Mouse (Mus musculus): Measurements from ENCODE around the gene Ptbp1. TPM values are rescaled to one million over a fixed set of nuclear protein-coding genes. Genes with fewer than 3 reads are reported as not detected.
"Not testable (repeated sequence)": the region's sequence is repeated elsewhere in the genome, so short reads cannot be mapped to it uniquely, and the experiment has no call there.

Gene Ptbp1
- polyA plus RNA-seq, 1 experiment, result 251 TPM

DNA sequence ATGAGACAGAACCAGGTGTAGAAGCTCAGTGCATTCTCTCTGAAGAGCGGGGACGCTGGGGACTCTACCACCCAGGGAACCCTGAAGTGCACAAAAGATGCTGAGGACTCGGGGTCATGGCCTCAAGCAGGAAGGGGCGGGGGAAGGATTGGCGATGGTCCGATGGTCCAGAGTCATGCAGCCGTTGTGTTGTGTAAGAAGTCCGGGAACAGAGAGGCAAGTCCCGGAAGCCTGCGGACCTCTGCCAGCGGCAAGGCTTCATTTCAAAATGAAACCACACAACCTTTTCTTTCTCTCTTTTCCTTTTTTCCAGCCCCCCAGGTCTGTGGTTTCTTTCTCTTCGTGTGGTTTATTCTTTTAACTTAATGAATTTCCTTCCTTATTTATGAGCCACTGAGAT is 23.5 kb downstream of the Ptbp1 start:
- H3K4me3 ChIP-seq (ENCODE audit: extremely low read depth, insufficient read depth, insufficient read length), result peak overlapping the region; percentile 27
- no peaks in the 10 kb centered on the region for H3K36me3 ChIP-seq (ENCODE audit: control insufficient read depth, insufficient read depth, low read length)
- DNase-seq (ENCODE audit: low read depth in 1 of 2, low spot score in 2 of 2), result no peak
- no peak for TF ChIP-seq CTCF (IDR thresholded peaks at IDR 0.05; ENCODE audit: extremely low read depth, insufficient read depth, insufficient read length, insufficient replicate concordance)
- no peak for TF ChIP-seq POLR2A (IDR thresholded peaks at IDR 0.05; ENCODE audit: low read depth, low read length)
- H3K27me3 ChIP-seq (ENCODE audit: control insufficient read depth, insufficient read depth, low read length), result peaks cover 10% of the 10 kb centered on the region
- 2% methylated on average over 12 of the region's 12 CpGs for WGBS
- H3K4me1 ChIP-seq (ENCODE audit: control insufficient read depth, insufficient read depth, insufficient read length), result peaks cover 32% of the 10 kb centered on the region
- no peak overlapping the region for H3K27ac ChIP-seq (ENCODE audit: insufficient read depth, low read length)

DNA sequence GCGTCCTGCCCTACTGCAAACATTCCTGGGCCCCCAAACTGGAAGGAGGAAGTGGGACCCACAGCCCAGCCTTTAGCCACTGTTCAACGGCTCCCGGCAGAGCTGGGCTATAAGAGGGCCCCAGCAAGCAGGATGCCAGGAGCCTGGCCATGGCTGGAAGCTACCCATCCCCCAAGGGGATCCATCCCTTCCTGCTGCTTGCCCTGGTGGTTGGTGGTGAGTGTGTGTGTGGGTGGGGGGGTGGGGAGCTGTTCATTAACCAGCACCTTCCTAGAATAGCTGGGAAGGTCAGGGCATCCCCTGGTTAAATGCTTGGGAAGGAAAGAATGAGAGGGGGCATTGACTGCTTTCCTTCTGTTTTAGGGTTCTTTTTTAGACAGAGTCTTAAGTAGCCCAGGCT is 25.3 kb downstream of the Ptbp1 start:
- no peak for DNase-seq (ENCODE audit: low read depth in 1 of 2, low spot score in 2 of 2)
- Histone ChIP-seq H3K36me3 (ENCODE audit: control insufficient read depth, insufficient read depth, low read length) (no peaks in the 10 kb centered on the region), H3K27me3 (ENCODE audit: control insufficient read depth, insufficient read depth, low read length) (0 out of 2 replicates have a peak, but pooled peaks cover 2% of the 10 kb centered on the region), H3K4me1 (ENCODE audit: control insufficient read depth, insufficient read depth, insufficient read length) (peaks cover 23% of the 10 kb centered on the region), H3K27ac (ENCODE audit: insufficient read depth, low read length) (no peak overlapping the region), H3K4me3 (ENCODE audit: extremely low read depth, insufficient read depth, insufficient read length) (no peak overlapping the region)
- 17% methylated on average over 3 of the region's 3 CpGs for WGBS
- TF ChIP-seq CTCF (IDR thresholded peaks at IDR 0.05; ENCODE audit: extremely low read depth, insufficient read depth, insufficient read length, insufficient replicate concordance), result no peak
- no peak for TF ChIP-seq POLR2A (IDR thresholded peaks at IDR 0.05; ENCODE audit: low read depth, low read length)

DNA sequence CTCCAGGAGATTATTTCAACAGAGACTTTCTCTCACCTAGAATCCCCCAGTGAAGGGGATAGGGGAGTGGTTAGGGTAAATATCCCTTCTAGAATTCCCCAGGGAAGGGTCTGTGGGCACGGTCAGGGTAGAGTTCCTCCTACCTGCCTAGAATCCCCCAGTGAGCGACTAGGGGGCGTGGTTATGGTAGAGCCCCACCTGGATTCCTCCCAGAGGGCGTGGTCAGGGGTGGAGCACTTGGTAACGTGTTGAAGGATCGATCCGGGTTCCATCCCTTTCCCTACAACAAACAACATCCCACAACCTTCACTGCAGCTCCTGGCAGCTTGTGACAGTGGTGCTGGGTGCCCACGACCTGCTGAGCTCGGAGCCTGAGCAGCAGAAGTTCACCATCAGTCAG is 26.5 kb downstream of the Ptbp1 start:
- no peak for DNase-seq (ENCODE audit: low read depth in 1 of 2, low spot score in 2 of 2)
- H3K4me1 ChIP-seq (ENCODE audit: control insufficient read depth, insufficient read depth, insufficient read length), result peaks cover 22% of the 10 kb centered on the region
- H3K36me3 ChIP-seq (ENCODE audit: control insufficient read depth, insufficient read depth, low read length), result no peaks in the 10 kb centered on the region
- H3K4me3 ChIP-seq (ENCODE audit: extremely low read depth, insufficient read depth, insufficient read length), result no peak overlapping the region
- 9% methylated on average over 9 of the region's 9 CpGs for WGBS
- H3K27ac ChIP-seq (ENCODE audit: insufficient read depth, low read length), result no peak overlapping the region
- 0 out of 2 replicates have a peak, but pooled peaks cover 2% of the 10 kb centered on the region for H3K27me3 ChIP-seq (ENCODE audit: control insufficient read depth, insufficient read depth, low read length)
- no peak for TF ChIP-seq CTCF (IDR thresholded peaks at IDR 0.05; ENCODE audit: extremely low read depth, insufficient read depth, insufficient read length, insufficient replicate concordance)
- TF ChIP-seq POLR2A (IDR thresholded peaks at IDR 0.05; ENCODE audit: low read depth, low read length), result no peak

DNA sequence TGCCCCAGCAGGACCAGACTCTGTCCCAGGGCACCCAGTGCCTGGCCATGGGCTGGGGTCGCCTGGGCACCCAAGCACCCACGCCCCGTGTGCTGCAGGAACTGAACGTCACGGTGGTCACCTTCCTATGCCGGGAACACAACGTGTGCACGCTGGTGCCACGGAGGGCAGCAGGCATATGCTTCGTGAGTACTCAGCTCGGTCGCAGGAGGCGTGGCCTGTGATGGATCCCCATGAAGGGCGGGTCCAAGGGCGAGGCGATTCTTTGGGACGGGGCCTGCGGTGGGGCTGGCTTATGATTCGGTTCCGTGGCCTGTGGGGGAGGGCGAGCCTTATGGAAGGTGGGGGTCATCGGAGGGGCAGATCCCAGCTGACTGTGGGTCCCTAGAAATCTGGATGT is 27.8 kb downstream of the Ptbp1 start:
- no peak for DNase-seq (ENCODE audit: low read depth in 1 of 2, low spot score in 2 of 2)
- Histone ChIP-seq H3K4me3 (ENCODE audit: extremely low read depth, insufficient read depth, insufficient read length) (0 out of 2 replicates have a peak overlapping the region, but pooled peaks have one; percentile 4), H3K4me1 (ENCODE audit: control insufficient read depth, insufficient read depth, insufficient read length) (peaks cover 19% of the 10 kb centered on the region), H3K27me3 (ENCODE audit: control insufficient read depth, insufficient read depth, low read length) (0 out of 2 replicates have a peak, but pooled peaks cover 2% of the 10 kb centered on the region), H3K27ac (ENCODE audit: insufficient read depth, low read length) (no peak overlapping the region), H3K36me3 (ENCODE audit: control insufficient read depth, insufficient read depth, low read length) (no peaks in the 10 kb centered on the region)
- TF ChIP-seq POLR2A (IDR thresholded peaks at IDR 0.05; ENCODE audit: low read depth, low read length) (no peak), CTCF (IDR thresholded peaks at IDR 0.05; ENCODE audit: extremely low read depth, insufficient read depth, insufficient read length, insufficient replicate concordance) (no peak)
- WGBS, result 6% methylated on average over 22 of the region's 22 CpGs

DNA sequence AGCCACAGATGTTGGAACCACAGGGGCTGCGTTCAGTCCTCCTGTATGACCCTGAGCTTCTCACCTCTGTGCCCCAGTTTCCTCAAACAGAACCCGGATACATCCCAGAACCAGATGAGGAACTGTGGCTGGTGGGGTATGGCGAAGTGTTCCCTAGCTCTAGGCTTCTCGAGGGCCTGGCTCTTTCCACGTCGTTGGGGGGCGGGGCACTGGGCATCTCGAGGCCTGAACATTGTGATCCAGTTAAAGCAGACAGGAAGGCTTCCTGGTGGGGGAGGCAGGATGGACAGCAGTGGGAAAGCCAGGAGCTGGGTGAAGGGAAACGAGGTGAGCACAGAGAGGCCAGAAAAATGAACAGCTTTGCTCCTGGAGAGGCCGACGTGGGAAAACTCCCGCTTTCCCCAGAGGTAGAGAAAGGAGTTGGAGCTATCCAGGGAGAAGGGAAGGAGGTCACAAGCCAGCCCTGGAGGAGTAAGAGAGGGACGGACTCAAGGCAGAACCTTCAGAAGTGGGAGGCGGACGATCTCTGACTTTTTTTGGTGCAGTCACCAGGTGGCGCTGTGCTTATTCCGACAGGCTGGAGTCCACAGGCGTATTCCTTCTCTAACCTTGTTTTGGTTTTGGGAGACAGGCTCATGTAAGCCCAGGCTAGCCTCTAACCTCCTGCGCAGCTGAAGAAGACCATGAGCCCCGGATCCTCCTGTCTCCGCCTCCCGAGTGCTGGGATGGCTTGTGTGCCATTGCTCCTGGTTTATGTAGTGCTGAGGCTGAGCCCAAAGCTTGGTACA is 29.3 kb downstream of the Ptbp1 start:
- 24% methylated on average over 22 of the region's 22 CpGs for WGBS
- Histone ChIP-seq H3K27ac (ENCODE audit: insufficient read depth, low read length) (no peak overlapping the region), H3K4me1 (ENCODE audit: control insufficient read depth, insufficient read depth, insufficient read length) (peaks cover 10% of the 10 kb centered on the region)

DNA sequence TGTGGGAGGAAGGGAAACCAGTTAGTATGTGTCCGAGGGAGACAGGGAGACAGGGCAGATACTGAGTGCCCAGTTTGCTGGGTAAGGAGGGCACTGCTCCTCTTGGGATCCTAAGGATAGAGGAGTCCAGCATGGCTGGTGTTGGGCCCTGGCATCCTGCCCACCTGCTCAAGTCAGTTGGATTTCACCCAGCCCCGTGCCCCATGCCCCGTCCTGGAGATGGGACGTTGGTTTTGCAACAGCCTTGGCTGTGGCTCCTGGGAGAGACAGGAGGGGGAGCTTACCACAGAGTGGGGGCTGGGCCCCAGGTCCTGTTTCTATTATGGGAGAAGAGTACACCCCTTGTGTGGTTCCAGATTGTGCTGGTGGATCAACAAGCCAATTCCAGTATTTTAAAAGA is 30.2 kb downstream of the Ptbp1 start:
- no peak for TF ChIP-seq CTCF (IDR thresholded peaks at IDR 0.05; ENCODE audit: extremely low read depth, insufficient read depth, insufficient read length, insufficient replicate concordance)
- H3K4me3 ChIP-seq (ENCODE audit: extremely low read depth, insufficient read depth, insufficient read length), result no peak overlapping the region
- H3K27ac ChIP-seq (ENCODE audit: insufficient read depth, low read length), result no peak overlapping the region
- H3K36me3 ChIP-seq (ENCODE audit: control insufficient read depth, insufficient read depth, low read length), result no peaks in the 10 kb centered on the region
- H3K4me1 ChIP-seq (ENCODE audit: control insufficient read depth, insufficient read depth, insufficient read length), result peaks cover 10% of the 10 kb centered on the region
- H3K27me3 ChIP-seq (ENCODE audit: control insufficient read depth, insufficient read depth, low read length), result 0 out of 2 replicates have a peak, but pooled peaks cover 2% of the 10 kb centered on the region
- WGBS, result 18% methylated on average over 4 of the region's 4 CpGs
- no peak for DNase-seq (ENCODE audit: low read depth in 1 of 2, low spot score in 2 of 2)

More for the DNA sequence above, 29.3 kb downstream of the Ptbp1 start:
- TF ChIP-seq POLR2A (IDR thresholded peaks at IDR 0.05; ENCODE audit: low read depth, low read length) (no peak), CTCF (IDR thresholded peaks at IDR 0.05; ENCODE audit: extremely low read depth, insufficient read depth, insufficient read length, insufficient replicate concordance) (peak; percentile 80; the same call in 1 of the 2 replicates)
- peak; percentile 49 to 69 for DNase-seq (ENCODE audit: low read depth in 1 of 2, low spot score in 2 of 2)
- no peaks in the 10 kb centered on the region for H3K36me3 ChIP-seq (ENCODE audit: control insufficient read depth, insufficient read depth, low read length)
- no peak overlapping the region for H3K4me3 ChIP-seq (ENCODE audit: extremely low read depth, insufficient read depth, insufficient read length)
- 0 out of 2 replicates have a peak, but pooled peaks cover 2% of the 10 kb centered on the region for H3K27me3 ChIP-seq (ENCODE audit: control insufficient read depth, insufficient read depth, low read length)

DNA sequence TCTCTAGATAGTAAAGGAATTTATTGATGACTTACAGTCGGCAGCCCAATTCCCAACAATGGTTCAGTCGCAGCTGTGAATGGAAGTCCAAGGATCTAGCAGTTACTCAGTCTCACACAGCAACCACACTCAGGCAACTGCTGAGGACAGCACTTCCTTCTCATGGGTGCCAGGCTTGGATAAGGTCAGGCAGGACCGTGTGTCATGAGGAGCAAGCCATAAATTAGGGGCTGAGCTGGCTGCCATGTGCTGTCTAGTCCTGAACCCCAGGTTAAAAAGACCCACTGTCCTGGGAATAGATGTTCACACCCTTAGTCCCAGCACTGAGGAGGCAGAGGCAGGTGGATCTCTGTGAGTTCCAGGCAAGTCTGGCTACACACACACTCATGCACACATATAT is 30.7 kb downstream of the Ptbp1 start:
- H3K27me3 ChIP-seq (ENCODE audit: control insufficient read depth, insufficient read depth, low read length); H3K27ac ChIP-seq (ENCODE audit: insufficient read depth, low read length); H3K4me3 ChIP-seq (ENCODE audit: extremely low read depth, insufficient read depth, insufficient read length); H3K36me3 ChIP-seq (ENCODE audit: control insufficient read depth, insufficient read depth, low read length); DNase-seq (ENCODE audit: low read depth in 1 of 2, low spot score in 2 of 2): not testable (repeated sequence)
- peaks cover 10% of the 10 kb centered on the region for H3K4me1 ChIP-seq (ENCODE audit: control insufficient read depth, insufficient read depth, insufficient read length)
- WGBS, result 38% methylated on average over 3 of the region's 3 CpGs

All from spleen, adult 2 months (tissue).